Mouse (Mus musculus) liver, embryonic 16.5 days (tissue): ENCODE data around the gene Car14. TPM values are rescaled to one million over a fixed set of nuclear protein-coding genes. Genes with fewer than 3 reads are reported as not detected.
A peak's percentile ranks its signal among the peaks of the same experiment; 100 is the strongest.

Experiments
- ATAC-seq: fragments of 200-750 bp; cut with Nextera tagmentation; 2 replicates; pipeline ENCODE4 v1.8.0; 2017; ENCODE audit warnings: low read depth, mild to moderate bottlenecking, moderate number of reproducible peaks, moderate library complexity
- H3K27ac ChIP-seq: fragments of 300-500 bp; sonication (generic); 2 replicates; pipeline ENCODE4 v1.5.1; 2014; ENCODE audit warnings: mild to moderate bottlenecking, low read length
- H3K27me3 ChIP-seq: fragments of 300-500 bp; sonication (generic); 2 replicates; pipeline ENCODE4 v1.6.1; 2014; ENCODE audit warnings: low read depth, low read length, mixed read lengths; ENCODE audit not compliant: control insufficient read depth, insufficient read depth
- H3K36me3 ChIP-seq: fragments of 300-500 bp; sonication (generic); 2 replicates; pipeline ENCODE4 v1.6.1; 2014; ENCODE audit warnings: mild to moderate bottlenecking; ENCODE audit not compliant: control insufficient read depth, insufficient read depth
- H3K4me1 ChIP-seq: fragments of 300-500 bp; sonication (generic); 2 replicates; pipeline ENCODE4 v1.6.1; 2014; ENCODE audit warnings: low read depth, low read length, mixed read lengths; ENCODE audit not compliant: control insufficient read depth
- H3K4me2 ChIP-seq: fragments of 300-500 bp; sonication (generic); 2 replicates; pipeline ENCODE4 v1.6.1; 2014; ENCODE audit warnings: low read depth, low read length, mixed read lengths
- H3K4me3 ChIP-seq: fragments of 300-500 bp; sonication (generic); 2 replicates; pipeline ENCODE4 v1.5.1; 2014; ENCODE audit warnings: low read depth, mild to moderate bottlenecking, low read length
- H3K9ac ChIP-seq: fragments of 300-500 bp; sonication (generic); 2 replicates; pipeline ENCODE4 v1.6.1; 2014; ENCODE audit warnings: low read depth, low read length
- H3K9me3 ChIP-seq: fragments of 300-500 bp; sonication (generic); replicated peaks from 2 replicates; pipeline ENCODE4 v1.6.1; 2016; ENCODE audit warnings: low read length; ENCODE audit not compliant: control insufficient read depth
- WGBS: fragments of 180-500 bp; shearing (Covaris S2); extraction: QIAGEN DNeasy Blood & Tissue Kit; methylation state at CpG from one replicate; pipeline ENCODE4 v1.1.7; 2014; ENCODE audit not compliant: insufficient replicate concordance; 5-methylcytosine and 5-hydroxymethylcytosine counted together
- polyA plus RNA-seq: library from polyadenylated mRNA; unstranded; fragments of >200 nt; fragmentation: Nextera tagmentation; extraction: Ambion mirVana; gene quantifications from 2 replicates; pipeline ENCODE4 v1.2.1, GENCODE M21; 2015

Car14 gene
- polyA plus RNA-seq, 1 experiment from 2014 or later = 15.4 TPM

GRCm38 (mm10) chr3:95891211-95892065 is 13.1 kb downstream of the Car14 start, which contains the start of gene BC028528:
Gene BC028528 (minus strand): TSS chr3:95892005.
- Histone ChIP-seq H3K9me3 (no peaks in the 10 kb centered on the region), H3K4me1 (peaks cover 26% of the 10 kb centered on the region), H3K36me3 (no peaks in the 10 kb centered on the region), H3K4me2 (peak within 1 kb of the TSS; percentile 22), H3K9ac (peak within 1 kb of the TSS; percentile 28; the same call in 1 of the 2 replicates), H3K4me3 (peak within 1 kb of the TSS; percentile 34), H3K27me3 (no peaks in the 10 kb centered on the region), H3K27ac (peak within 1 kb of the TSS; percentile 58)
- ATAC-seq = no peak
- 20% methylated on average over 12 of the region's 12 CpGs for WGBS

DNA sequence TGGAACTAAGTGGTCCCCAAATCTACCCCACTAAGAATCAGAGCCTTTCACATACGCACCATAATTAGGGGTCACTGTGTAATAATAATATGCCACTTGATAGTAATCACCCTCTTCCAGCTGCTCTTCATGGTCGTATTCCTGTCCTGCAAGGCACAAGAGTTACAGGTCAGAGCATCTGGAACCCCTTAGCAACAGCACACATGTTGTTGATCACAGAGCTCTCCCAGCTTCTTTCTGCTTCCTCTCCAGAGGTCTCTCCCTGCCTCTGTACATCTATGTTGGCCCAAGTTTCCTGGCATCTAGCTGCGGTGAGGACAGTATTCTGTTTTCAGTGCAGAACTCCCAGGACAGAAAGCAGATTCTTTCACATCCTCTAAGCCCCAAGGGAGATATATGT is 14.8 kb downstream of the Car14 start:
- Histone ChIP-seq H3K9me3 (no peaks in the 10 kb centered on the region), H3K4me2 (no peak overlapping the region), H3K27me3 (no peaks in the 10 kb centered on the region), H3K27ac (no peak overlapping the region), H3K4me3 (no peak overlapping the region), H3K36me3 (no peaks in the 10 kb centered on the region), H3K4me1 (peaks cover 22% of the 10 kb centered on the region), H3K9ac (no peak overlapping the region)
- no peak for ATAC-seq
- WGBS = 72% methylated on average over 3 of the region's 3 CpGs

DNA sequence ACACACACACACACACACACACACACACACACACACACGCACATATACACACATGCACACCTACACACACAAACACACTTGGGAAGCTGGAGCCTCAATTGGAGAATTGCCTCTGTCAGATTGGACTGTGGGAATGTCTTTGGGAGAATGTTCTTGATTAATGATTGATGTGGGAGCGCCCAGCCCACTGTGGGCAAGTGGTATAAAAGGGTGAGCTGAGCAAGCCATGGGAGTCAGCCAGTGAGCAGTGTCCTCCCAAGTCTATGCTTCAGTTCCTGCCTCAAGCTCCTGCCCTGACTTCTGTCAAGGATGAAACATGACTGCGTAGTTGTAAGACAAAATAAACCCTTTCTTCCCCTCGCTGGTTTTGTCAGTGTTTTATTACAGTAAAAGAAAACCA is 16.9 kb downstream of the Car14 start:
- ATAC-seq = no peak
- WGBS = 71% methylated on average over 4 of the region's 4 CpGs
- no peak overlapping the region for H3K4me3 ChIP-seq

DNA sequence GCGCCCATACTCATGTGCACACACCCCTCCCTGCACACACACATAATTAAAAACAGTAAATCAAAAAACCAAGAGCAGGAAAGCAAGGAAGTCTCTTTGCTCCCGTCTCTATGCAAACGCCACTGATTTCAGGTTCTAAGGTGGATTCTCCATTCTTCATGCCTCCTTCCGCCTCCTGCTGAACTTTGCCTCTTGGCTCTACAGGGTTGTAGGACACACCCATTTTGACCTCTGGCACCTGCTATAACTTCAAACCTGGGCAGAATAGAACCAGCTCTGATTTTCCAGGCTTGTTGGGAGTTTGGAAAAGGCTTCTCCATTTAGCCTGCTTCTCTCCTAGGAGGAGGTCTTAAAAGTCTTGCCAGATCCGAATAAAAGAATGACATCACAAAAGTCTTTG is 20.1 kb downstream of the Car14 start:
- Histone ChIP-seq H3K9ac (no peak overlapping the region), H3K4me2 (no peak overlapping the region), H3K9me3 (no peaks in the 10 kb centered on the region), H3K4me3 (no peak overlapping the region), H3K27me3 (peaks cover 11% of the 10 kb centered on the region), H3K4me1 (peaks cover 17% of the 10 kb centered on the region), H3K27ac (no peak overlapping the region), H3K36me3 (no peaks in the 10 kb centered on the region)
- 67% methylated on average over 5 of the region's 5 CpGs for WGBS
- ATAC-seq = no peak

More for the DNA sequence above, 16.9 kb downstream of the Car14 start:
- Histone ChIP-seq H3K27ac (no peak overlapping the region), H3K9me3 (no peaks in the 10 kb centered on the region), H3K27me3 (peaks cover 3% of the 10 kb centered on the region), H3K4me2 (no peak overlapping the region), H3K4me1 (peaks cover 22% of the 10 kb centered on the region), H3K9ac (no peak overlapping the region), H3K36me3 (no peaks in the 10 kb centered on the region)

GRCm38 (mm10) chr3:95882816-95883425 is 21.6 kb downstream of the Car14 start:
- Histone ChIP-seq H3K9me3 (no peaks in the 10 kb centered on the region), H3K36me3 (no peaks in the 10 kb centered on the region), H3K9ac (peak overlapping the region; percentile 7; the same call in 1 of the 2 replicates), H3K4me1 (peaks cover 17% of the 10 kb centered on the region), H3K4me2 (peak overlapping the region; percentile 95), H3K27me3 (peaks cover 11% of the 10 kb centered on the region), H3K4me3 (peak overlapping the region; percentile 54), H3K27ac (no peak overlapping the region)
- no peak for ATAC-seq
- 1% methylated on average over 24 of the region's 24 CpGs for WGBS

DNA sequence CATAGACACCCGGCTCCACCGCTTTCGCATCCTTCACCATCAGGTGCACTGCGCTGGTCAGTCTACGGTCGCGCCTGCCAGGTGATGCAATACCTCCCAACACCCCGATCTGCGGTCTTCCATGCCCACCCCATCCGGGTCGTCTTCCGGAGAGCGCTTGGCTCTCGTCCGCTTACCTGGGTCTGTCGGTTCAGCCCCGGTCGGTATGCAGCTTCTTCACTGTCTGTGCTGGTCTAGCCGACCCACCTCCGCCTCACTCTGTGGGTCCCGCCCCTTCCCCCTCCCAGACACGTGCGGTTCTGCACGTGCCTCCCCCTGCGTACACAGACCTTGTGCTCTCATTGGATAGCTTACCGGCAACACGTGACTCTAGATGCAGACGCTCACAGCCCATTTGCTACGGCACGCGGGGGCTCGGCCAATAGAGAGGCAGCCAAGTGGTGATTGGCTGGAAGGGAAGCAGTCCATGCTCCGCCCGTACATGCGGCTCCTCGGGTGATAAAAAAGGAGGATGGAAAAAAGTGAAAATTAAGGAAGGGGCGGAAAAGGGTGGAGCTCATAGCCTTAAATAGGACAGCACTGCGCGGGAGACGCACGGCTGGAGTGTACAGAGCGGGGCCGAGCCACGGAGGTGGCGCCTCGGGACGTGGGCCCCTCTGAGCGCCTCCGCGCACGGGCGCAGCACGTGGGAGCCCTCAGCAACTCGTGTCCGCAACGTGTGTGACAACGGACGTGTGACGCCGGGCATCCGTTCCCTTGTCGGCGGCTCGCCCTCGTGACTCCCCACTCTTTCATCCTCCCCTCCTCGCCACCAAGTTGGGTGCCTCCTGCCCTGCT is 22.3 kb downstream of the Car14 start, which contains the start of gene Ciart:
TSS of gene Ciart (minus strand) at position 273 of the 837 bp plus-strand sequence.
- no peaks in the 10 kb centered on the region for H3K9me3 ChIP-seq
- H3K27me3 ChIP-seq = peaks cover 11% of the 10 kb centered on the region
- peaks cover 17% of the 10 kb centered on the region for H3K4me1 ChIP-seq
- peak within 1 kb of the TSS; percentile 28; the same call in 1 of the 2 replicates for H3K9ac ChIP-seq
- H3K4me3 ChIP-seq = peak within 1 kb of the TSS; percentile 54
- H3K4me2 ChIP-seq = peak within 1 kb of the TSS; percentile 95
- H3K27ac ChIP-seq = no peak within 1 kb of the TSS
- WGBS = under 1% methylated on average over 60 of the region's 66 CpGs
- no peaks in the 10 kb centered on the region for H3K36me3 ChIP-seq
- peak; percentile 96 for ATAC-seq

GRCm38 (mm10) chr3:95879063-95879462 is 25.4 kb downstream of the Car14 start:
- H3K4me3 ChIP-seq = no peak overlapping the region
- ATAC-seq = no peak
- H3K27me3 ChIP-seq = peaks cover 11% of the 10 kb centered on the region
- no peaks in the 10 kb centered on the region for H3K9me3 ChIP-seq
- no peak overlapping the region for H3K27ac ChIP-seq
- H3K4me2 ChIP-seq = no peak overlapping the region
- no peak overlapping the region for H3K9ac ChIP-seq
- no peaks in the 10 kb centered on the region for H3K36me3 ChIP-seq
- peaks cover 19% of the 10 kb centered on the region for H3K4me1 ChIP-seq
- WGBS = 71% methylated on average over 4 of the region's 4 CpGs

- H3K9ac ChIP-seq = peak overlapping the region; percentile 83
- H3K36me3 ChIP-seq = peaks cover 7% of the 10 kb centered on the region
- H3K27me3 ChIP-seq = no peaks in the 10 kb centered on the region
- peak overlapping the region; percentile 70 for H3K4me2 ChIP-seq
- peak overlapping the region; percentile 75 for H3K4me3 ChIP-seq
- H3K4me1 ChIP-seq = peaks cover 14% of the 10 kb centered on the region
- ATAC-seq = no peak
- H3K27ac ChIP-seq = peak overlapping the region; percentile 42; the same call in 1 of the 2 replicates
- no peaks in the 10 kb centered on the region for H3K9me3 ChIP-seq
- 63% methylated on average over 7 of the region's 7 CpGs for WGBS
Measured at GRCm38 (mm10) chr3:95872048-95872447, 32.4 kb downstream of the Car14 start.
